Mouse (Mus musculus) ZHBTc4 (cell line): ENCODE data around the gene Krtap4-8.
"Not testable (repeated sequence)": the region's sequence is repeated elsewhere in the genome, so short reads cannot be mapped to it uniquely, and the experiment has no call there.

ENCODE experiments used
- DNase-seq: peaks from one replicate; pipeline ENCODE4 v3.0.0-alpha.2; 2011; ENCODE audit warnings: low read depth, low spot score

Krtap4-8 gene

GRCm38 (mm10) chr11:99780604-99781003 lies at the start of gene Krtap4-8:
TSS of gene Krtap4-8 (minus strand) at chr11:99780704.
- DNase-seq: no peak

GRCm38 (mm10) chr11:99815566-99815965 lies 35.1 kb upstream of the Krtap4-8 start, which contains the start of gene Gm11564:
TSS of gene Gm11564 (minus strand) at chr11:99815666.
- not testable (repeated sequence) for DNase-seq

GRCm38 (mm10) chr11:99809792-99810191 lies 29.3 kb upstream of the Krtap4-8 start, which contains the start of gene Krtap4-13:
TSS of gene Krtap4-13 (minus strand) at chr11:99809892.
- DNase-seq: not testable (repeated sequence)

GRCm38 (mm10) chr11:99804346-99804745 lies 23.8 kb upstream of the Krtap4-8 start, which contains the start of gene Gm11554:
TSS of gene Gm11554 (minus strand) at chr11:99804446.
- not testable (repeated sequence) for DNase-seq

- not testable (repeated sequence) for DNase-seq
These were observed 18.3 kb upstream of the Krtap4-8 start, which contains the start of gene Gm11569 for GRCm38 (mm10) chr11:99798832-99799231. TSS of gene Gm11569 (minus strand) at chr11:99798932.

- DNase-seq: no peak
These were observed 12.9 kb upstream of the Krtap4-8 start, which contains the start of gene Gm11596 for GRCm38 (mm10) chr11:99793367-99793766. TSS of gene Gm11596 (minus strand) at chr11:99793467.

- DNase-seq: not testable (repeated sequence)
These were observed 4.4 kb upstream of the Krtap4-8 start, which contains the start of gene Krtap4-9 for GRCm38 (mm10) chr11:99784900-99785299. TSS of gene Krtap4-9 (plus strand) at chr11:99785200.

GRCm38 (mm10) chr11:99778401-99778800 lies 2.1 kb downstream of the Krtap4-8 start:
- DNase-seq: no peak

- DNase-seq: not testable (repeated sequence)
These were observed 7.7 kb downstream of the Krtap4-8 start, which contains the start of gene Gm11595 for GRCm38 (mm10) chr11:99772813-99773212. TSS of gene Gm11595 (minus strand) at chr11:99772913.

- DNase-seq: no peak
These were observed 12.1 kb downstream of the Krtap4-8 start for GRCm38 (mm10) chr11:99768410-99768809.

GRCm38 (mm10) chr11:99758877-99759276 lies 21.6 kb downstream of the Krtap4-8 start:
- no peak for DNase-seq

GRCm38 (mm10) chr11:99743985-99744384 lies 36.5 kb downstream of the Krtap4-8 start:
- DNase-seq: no peak

GRCm38 (mm10) chr11:99734190-99734589 lies 46.3 kb downstream of the Krtap4-8 start, which contains the start of gene Gm14180:
TSS of gene Gm14180 (minus strand) at chr11:99734290.
- DNase-seq: no peak
